8 mouse cellular contexts compared by ENCODE assay signal in the genomic region with DNA sequence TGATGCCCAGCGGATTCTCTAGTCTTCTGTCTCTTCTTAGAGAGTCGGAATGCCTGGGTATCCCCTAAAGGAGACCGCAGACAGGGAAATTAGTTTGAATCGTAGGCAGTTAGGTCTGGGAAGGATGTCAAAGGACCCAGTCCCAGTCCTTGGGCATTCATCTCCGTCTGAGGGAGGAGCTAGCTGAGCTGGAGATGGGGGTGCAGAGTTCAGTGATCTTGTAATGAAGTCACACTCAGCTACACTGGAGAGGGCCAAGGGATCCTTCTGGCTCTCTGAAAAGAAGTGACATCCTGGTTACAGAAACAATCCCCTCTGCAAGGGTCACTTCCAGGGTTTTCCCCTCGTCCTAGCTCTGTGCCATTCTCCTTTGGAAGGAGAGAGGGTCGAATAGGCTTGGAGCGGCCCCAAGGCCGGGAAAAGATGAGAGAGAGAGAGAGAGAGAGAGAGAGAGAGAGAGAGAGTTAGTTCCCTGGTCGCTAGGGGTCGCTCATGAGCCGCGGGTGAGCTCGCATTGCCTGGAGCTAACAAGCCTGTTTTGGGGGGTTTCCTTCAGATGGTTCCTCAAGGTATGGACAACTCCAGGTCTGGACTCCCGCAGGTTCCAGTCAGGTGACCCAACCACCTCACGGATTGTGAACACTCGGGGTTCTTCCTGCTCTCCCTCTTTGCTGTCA. TPM values are rescaled to one million over a fixed set of nuclear protein-coding genes. Genes with fewer than 3 reads are reported as not detected.
DNase-seq lines count a peak whose midpoint lies in the region; ATAC-seq and TF ChIP-seq lines count a peak whose summit lies in the region.

No protein-coding gene starts in this region.

- no peaks in the 10 kb centered on the region for H3K36me3 ChIP-seq in heart, embryonic 15.5 days
- H3K36me3 ChIP-seq in liver, embryonic 14.5 days (replicated peaks; ENCODE audit: control insufficient read depth, insufficient read depth, low read depth) = no peaks in the 10 kb centered on the region
- no peaks in the 10 kb centered on the region for H3K36me3 ChIP-seq in neural tube, embryonic 11.5 days (ENCODE audit: control insufficient read depth, insufficient read depth, low read length)
- H3K36me3 ChIP-seq in testis, adult 2 months (ENCODE audit: control insufficient read depth, insufficient read depth, low read length) = no peaks in the 10 kb centered on the region

- H3K27ac ChIP-seq in heart, embryonic 15.5 days = no peak overlapping the region
- H3K27ac ChIP-seq in liver, embryonic 14.5 days = no peak overlapping the region
- no peak overlapping the region for H3K27ac ChIP-seq in neural tube, embryonic 11.5 days (ENCODE audit: low read depth, low read length)
- H3K27ac ChIP-seq in testis, adult 2 months (ENCODE audit: control insufficient read depth, insufficient read depth, low read depth, low read length) = peak overlapping the region; percentile 67

- no peak for TF ChIP-seq EP300 in liver, embryonic 14.5 days (IDR thresholded peaks at IDR 0.05; ENCODE audit: low read depth)

- H3K27me3 ChIP-seq in heart, embryonic 15.5 days = peaks cover 48% of the 10 kb centered on the region
- peaks cover 5% of the 10 kb centered on the region for H3K27me3 ChIP-seq in liver, embryonic 14.5 days (ENCODE audit: control insufficient read depth, insufficient read depth, low read length)
- H3K27me3 ChIP-seq in neural tube, embryonic 11.5 days (ENCODE audit: control insufficient read depth, insufficient read depth, low read length) = peaks cover 15% of the 10 kb centered on the region
- no peaks in the 10 kb centered on the region for H3K27me3 ChIP-seq in testis, adult 2 months (ENCODE audit: control insufficient read depth, insufficient read depth, low read length)

- ATAC-seq in CD4-positive, CD25-positive, alpha-beta regulatory T cell, adult 4 months = peak; percentile 58
- ATAC-seq in heart, embryonic 15.5 days (replicated peaks; ENCODE audit: insufficient number of reproducible peaks, insufficient read depth, low FRiP score, low read depth) = no peak
- ATAC-seq in liver, embryonic 14.5 days (ENCODE audit: insufficient read depth) = no peak
- ATAC-seq in neural tube, embryonic 11.5 days (ENCODE audit: insufficient read depth, low FRiP score, low TSS enrichment) = no peak

- no peaks in the 10 kb centered on the region for H3K9me3 ChIP-seq in heart, embryonic 15.5 days (replicated peaks)
- H3K9me3 ChIP-seq in liver, embryonic 14.5 days (ENCODE audit: control insufficient read depth, low read length) = no peaks in the 10 kb centered on the region
- H3K9me3 ChIP-seq in neural tube, embryonic 11.5 days (ENCODE audit: control insufficient read depth, low read length) = no peaks in the 10 kb centered on the region

- peaks cover 12% of the 10 kb centered on the region for H3K4me1 ChIP-seq in heart, embryonic 15.5 days (replicated peaks)
- H3K4me1 ChIP-seq in liver, embryonic 14.5 days (replicated peaks; ENCODE audit: control insufficient read depth in 2 of 2, insufficient read depth in 2 of 2, low read length in 1 of 2) = peaks cover 0 to 3% of the 10 kb centered on the region in 2 experiments; a peak in 2 of 4 replicates
- H3K4me1 ChIP-seq in neural tube, embryonic 11.5 days (ENCODE audit: control insufficient read depth, insufficient read depth, low read length) = peaks cover 5% of the 10 kb centered on the region; the same call in 1 of the 2 replicates
- H3K4me1 ChIP-seq in testis, adult 2 months (ENCODE audit: control insufficient read depth, insufficient read depth, low read length) = peaks cover 21% of the 10 kb centered on the region

- peak overlapping the region; percentile 58; the same call in 1 of the 2 replicates for H3K4me3 ChIP-seq in heart, embryonic 15.5 days
- no peak overlapping the region for H3K4me3 ChIP-seq in liver, embryonic 14.5 days (ENCODE audit: insufficient read depth in 1 of 2, low read depth in 2 of 2, low read length in 2 of 2)
- H3K4me3 ChIP-seq in neural tube, embryonic 11.5 days (ENCODE audit: low read depth, low read length) = peak overlapping the region; percentile 52; the same call in 1 of the 2 replicates
- H3K4me3 ChIP-seq in testis, adult 2 months (ENCODE audit: control insufficient read depth, low read depth, low read length) = peak overlapping the region; percentile 71

- no peak for TF ChIP-seq POLR2A in testis, adult 2 months (IDR thresholded peaks at IDR 0.05; ENCODE audit: control insufficient read depth, low read depth, low read length)

- peak overlapping the region; percentile 78 for H3K4me2 ChIP-seq in heart, embryonic 15.5 days
- H3K4me2 ChIP-seq in liver, embryonic 14.5 days (ENCODE audit: low read depth) = no peak overlapping the region
- H3K4me2 ChIP-seq in neural tube, embryonic 11.5 days (ENCODE audit: low read depth) = peak overlapping the region; percentile 47

- no peak overlapping the region for H3K9ac ChIP-seq in heart, embryonic 15.5 days
- no peak overlapping the region for H3K9ac ChIP-seq in liver, embryonic 14.5 days (replicated peaks)
- no peak overlapping the region for H3K9ac ChIP-seq in neural tube, embryonic 11.5 days (ENCODE audit: low read length)

- WGBS in heart, embryonic 15.5 days = 9% methylated on average over 17 of the region's 17 CpGs
- WGBS in liver, embryonic 14.5 days (ENCODE audit: insufficient replicate concordance) = 8% methylated on average over 17 of the region's 17 CpGs
- WGBS in neural tube, embryonic 11.5 days = 8% methylated on average over 17 of the region's 17 CpGs

- peak; percentile 49 for DNase-seq in adrenal gland, adult 8-10 months
- DNase-seq in embryo, embryonic 10.5 days (ENCODE audit: low spot score) = peak; percentile 81
- DNase-seq in kidney, postnatal 10 days = peak; percentile 84
- DNase-seq in liver, embryonic 14.5 days (ENCODE audit: low read depth in 3 of 3, low spot score in 3 of 3) = no peak
- DNase-seq in neural tube, embryonic 11.5 days (ENCODE audit: low spot score) = peak; percentile 76

- TF ChIP-seq CTCF in liver, embryonic 14.5 days (IDR thresholded peaks at IDR 0.05; ENCODE audit: low read depth) = peak; percentile 91
- peak; percentile 67; the same call in 1 of the 2 replicates for TF ChIP-seq CTCF in testis, adult 2 months (IDR thresholded peaks at IDR 0.05; ENCODE audit: control insufficient read depth, insufficient read depth, insufficient replicate concordance, low read depth, low read length)

RNA-seq across cellular contexts. Expression of a gene that starts 1.0 kb away (rescaled TPM):
- polyA plus RNA-seq in CD4-positive, CD25-positive, alpha-beta regulatory T cell, adult 4 months (2017; shearing (Covaris generic)) = under 1 TPM in 1 of 2 experiments, not detected in 1; 0.31 TPM
- total RNA-seq in adrenal gland, adult 8-10 months (2022) = 10 to 100 TPM in 3 of 4 experiments, 1 to 10 TPM in 1; 6.7 to 18.3 (median 14.0) TPM
- polyA plus RNA-seq in heart, embryonic 15.5 days (2015; fragmentation: Nextera tagmentation; extraction: Ambion mirVana) = 0.21 and 0.53 TPM in 2 replicates
- polyA plus RNA-seq in liver, embryonic 14.5 days (2012; rRNA removed) = 0.42 and 0.60 TPM in 2 replicates
- 0.10 and 0.24 TPM in 2 replicates for polyA plus RNA-seq in liver, embryonic 14.5 days (2014; fragmentation: Nextera tagmentation; extraction: Ambion mirVana)
- polyA plus RNA-seq in neural tube, embryonic 11.5 days (2014; fragmentation: Nextera tagmentation; extraction: Ambion mirVana) = 6.0 and 6.5 TPM in 2 replicates
- 15.9 and 16.6 TPM in 2 replicates for polyA plus RNA-seq in testis, adult 2 months (2012; rRNA removed)

RNA-seq across cellular contexts. Expression of a gene that starts 21.1 kb away (rescaled TPM):
- 1 to 10 TPM; 2.0 to 4.1 TPM for polyA plus RNA-seq in CD4-positive, CD25-positive, alpha-beta regulatory T cell, adult 4 months (2017; shearing (Covaris generic))
- total RNA-seq in adrenal gland, adult 8-10 months (2022) = 1 to 10 TPM in 1 of 4 experiments, under 1 TPM in 3; 0.49 to 1.4 (median 0.84) TPM
- 0.81 and 4.5 TPM in 2 replicates for polyA plus RNA-seq in heart, embryonic 15.5 days (2015; fragmentation: Nextera tagmentation; extraction: Ambion mirVana)
- polyA plus RNA-seq in liver, embryonic 14.5 days (2012; rRNA removed) = 0.97 and 1.00 TPM in 2 replicates
- polyA plus RNA-seq in liver, embryonic 14.5 days (2014; fragmentation: Nextera tagmentation; extraction: Ambion mirVana) = 0.76 and 1.2 TPM in 2 replicates
- 1.2 and 2.1 TPM in 2 replicates for polyA plus RNA-seq in neural tube, embryonic 11.5 days (2014; fragmentation: Nextera tagmentation; extraction: Ambion mirVana)
- polyA plus RNA-seq in testis, adult 2 months (2012; rRNA removed) = 0.37 and 0.61 TPM in 2 replicates

RNA-seq across cellular contexts. Expression of a gene that starts 50.1 kb away (rescaled TPM):
- polyA plus RNA-seq in CD4-positive, CD25-positive, alpha-beta regulatory T cell, adult 4 months (2017; shearing (Covaris generic)) = 1 to 10 TPM; 5.6 to 8.2 TPM
- 10 to 100 TPM; 17.3 to 26.7 (median 20.3) TPM for total RNA-seq in adrenal gland, adult 8-10 months (2022)
- 5.9 and 10.9 TPM in 2 replicates for polyA plus RNA-seq in heart, embryonic 15.5 days (2015; fragmentation: Nextera tagmentation; extraction: Ambion mirVana)
- 8.8 and 10.1 TPM in 2 replicates for polyA plus RNA-seq in liver, embryonic 14.5 days (2012; rRNA removed)
- polyA plus RNA-seq in liver, embryonic 14.5 days (2014; fragmentation: Nextera tagmentation; extraction: Ambion mirVana) = 4.0 and 5.2 TPM in 2 replicates
- polyA plus RNA-seq in neural tube, embryonic 11.5 days (2014; fragmentation: Nextera tagmentation; extraction: Ambion mirVana) = 13.9 and 15.4 TPM in 2 replicates
- 9.8 and 10.6 TPM in 2 replicates for polyA plus RNA-seq in testis, adult 2 months (2012; rRNA removed)

Comparison
In these comparisons a context has a peak if more than half of its experiments do, and no peak if none do; other contexts are left out.
1. DNase-seq: peak in adrenal gland, adult 8-10 months (single experiment), embryo, embryonic 10.5 days (single experiment), kidney, postnatal 10 days (single experiment) and neural tube, embryonic 11.5 days (single experiment); none in liver, embryonic 14.5 days (0 of 3).
2. H3K4me3 ChIP-seq: peak in heart, embryonic 15.5 days (single experiment), neural tube, embryonic 11.5 days (single experiment) and testis, adult 2 months (single experiment); none in liver, embryonic 14.5 days (0 of 2).